Mouse (Mus musculus) embryonic facial prominence, embryonic 10.5 days (tissue): ENCODE results near the gene Schip1. TPM values are rescaled to one million over a fixed set of nuclear protein-coding genes. Genes with fewer than 3 reads are reported as not detected.

Experiments used
- DNase-seq: peaks from one replicate; pipeline ENCODE4 v3.0.0-alpha.2; 2017; ENCODE audit warnings: low spot score
- H3K27ac ChIP-seq: fragments of 300-500 bp; sonication (generic); replicated peaks from 2 replicates; pipeline ENCODE4 v1.5.1; 2016; ENCODE audit warnings: mild to moderate bottlenecking
- H3K27me3 ChIP-seq: fragments of 300-500 bp; sonication (generic); replicated peaks from 2 replicates; pipeline ENCODE4 v1.6.1; 2016; ENCODE audit warnings: low read depth, mild to moderate bottlenecking; ENCODE audit not compliant: poor library complexity, severe bottlenecking
- H3K36me3 ChIP-seq: fragments of 300-500 bp; sonication (generic); replicated peaks from 2 replicates; pipeline ENCODE4 v1.6.1; 2016; ENCODE audit warnings: mild to moderate bottlenecking, moderate library complexity
- H3K4me1 ChIP-seq: fragments of 300-500 bp; sonication (generic); 2 replicates; pipeline ENCODE4 v1.6.1; 2016
- H3K4me3 ChIP-seq: fragments of 300-500 bp; sonication (generic); 2 replicates; pipeline ENCODE4 v1.5.1; 2016; ENCODE audit warnings: mild to moderate bottlenecking, moderate library complexity
- H3K9me3 ChIP-seq: fragments of 300-500 bp; sonication (generic); 2 replicates; pipeline ENCODE4 v1.6.1; 2016; ENCODE audit warnings: mild to moderate bottlenecking
- WGBS: fragments of 180-500 bp; shearing (Covaris S2); methylation state at CpG from one replicate; pipeline ENCODE4 v1.1.7; 2016; 5-methylcytosine and 5-hydroxymethylcytosine counted together
- polyA plus RNA-seq: library from polyadenylated mRNA; unstranded; fragments of >200 nt; fragmentation: Nextera tagmentation; extraction: Ambion mirVana; gene quantifications from 2 replicates; pipeline ENCODE4 v1.2.1, GENCODE M21; 2016

Gene Schip1
- polyA plus RNA-seq, 1 experiment from 2014 or later: 39.4 TPM

DNA sequence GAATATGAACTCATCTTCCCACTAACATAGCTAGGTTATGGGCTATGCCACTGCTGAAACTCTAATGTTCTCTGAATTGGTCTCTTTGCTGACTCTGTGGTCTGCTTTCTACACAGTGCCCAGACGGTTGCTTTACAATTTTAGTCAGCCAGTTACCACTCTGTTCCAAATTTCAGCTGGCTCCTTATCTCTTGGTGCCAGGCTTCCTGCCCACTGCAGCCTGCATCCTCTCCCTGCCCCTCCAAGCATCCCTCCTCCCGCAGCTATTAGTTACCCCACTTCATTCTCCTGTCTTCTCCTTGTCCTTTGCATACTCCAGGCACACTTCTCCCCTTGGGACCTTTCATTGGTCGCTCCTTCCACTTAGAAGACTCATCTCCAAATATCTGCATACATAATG lies 96.2 kb downstream of the Schip1 start:
- no peak overlapping the region for H3K4me3 ChIP-seq
- H3K27ac ChIP-seq: no peak overlapping the region
- H3K4me1 ChIP-seq: no peaks in the 10 kb centered on the region
- H3K36me3 ChIP-seq: no peaks in the 10 kb centered on the region
- no peak for DNase-seq
- no peaks in the 10 kb centered on the region for H3K9me3 ChIP-seq
- 83% methylated on average over 3 of the region's 3 CpGs for WGBS
- no peaks in the 10 kb centered on the region for H3K27me3 ChIP-seq

GRCm38 (mm10) chr3:68178248-68178647 lies 113.6 kb downstream of the Schip1 start:
- H3K4me3 ChIP-seq: no peak overlapping the region
- 79% methylated on average over 1 of the region's 1 CpGs for WGBS
- H3K27me3 ChIP-seq: no peaks in the 10 kb centered on the region
- DNase-seq: no peak
- no peaks in the 10 kb centered on the region for H3K9me3 ChIP-seq
- H3K27ac ChIP-seq: no peak overlapping the region
- no peaks in the 10 kb centered on the region for H3K4me1 ChIP-seq
- H3K36me3 ChIP-seq: no peaks in the 10 kb centered on the region

DNA sequence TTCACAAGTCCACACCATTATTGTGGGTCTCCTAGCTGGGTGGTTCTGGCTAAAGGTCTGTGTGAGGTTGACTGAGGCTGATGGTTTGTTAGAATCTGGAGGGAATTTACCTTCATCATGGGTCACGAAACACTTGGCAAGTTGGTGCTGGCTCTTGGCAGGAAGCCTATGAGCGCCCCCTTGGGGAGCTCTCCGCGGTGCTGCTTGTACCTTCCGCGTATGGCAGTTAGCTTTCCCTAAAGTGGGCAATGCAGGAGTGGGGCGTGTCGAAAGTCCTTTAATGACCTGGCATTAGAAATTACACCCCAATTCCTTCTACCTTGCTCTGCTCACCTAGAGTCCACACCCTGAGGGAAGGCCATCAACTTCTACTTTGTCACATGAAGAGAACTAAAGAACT lies 122.9 kb downstream of the Schip1 start:
- WGBS: 54% methylated on average over 8 of the region's 8 CpGs
- Histone ChIP-seq H3K27ac (no peak overlapping the region), H3K36me3 (no peaks in the 10 kb centered on the region), H3K9me3 (no peaks in the 10 kb centered on the region), H3K4me3 (no peak overlapping the region), H3K4me1 (no peaks in the 10 kb centered on the region), H3K27me3 (no peaks in the 10 kb centered on the region)
- peak; percentile 24 for DNase-seq

DNA sequence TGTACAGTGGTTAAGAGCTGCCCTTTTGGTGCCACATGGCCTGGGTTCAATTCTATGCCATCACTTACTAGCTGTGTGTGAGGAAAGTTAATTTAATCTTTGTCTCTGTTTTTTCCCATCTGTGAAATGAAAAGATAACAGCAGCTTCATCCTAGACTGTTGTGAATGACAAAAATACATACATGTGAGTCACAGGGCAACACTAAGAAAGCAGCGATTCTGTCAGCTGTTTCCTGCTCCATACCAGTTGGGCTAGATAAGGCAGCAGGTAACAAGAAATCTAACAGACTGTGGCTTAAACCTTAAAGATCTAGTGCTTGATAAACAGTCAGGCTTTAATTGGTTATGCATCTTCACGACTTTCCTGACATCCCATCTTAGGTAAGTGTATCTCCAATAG lies 124.5 kb downstream of the Schip1 start:
- Histone ChIP-seq H3K4me3 (no peak overlapping the region), H3K27ac (no peak overlapping the region), H3K4me1 (no peaks in the 10 kb centered on the region), H3K27me3 (no peaks in the 10 kb centered on the region), H3K36me3 (no peaks in the 10 kb centered on the region), H3K9me3 (no peaks in the 10 kb centered on the region)
- DNase-seq: no peak
- 86% methylated on average over 2 of the region's 2 CpGs for WGBS

DNA sequence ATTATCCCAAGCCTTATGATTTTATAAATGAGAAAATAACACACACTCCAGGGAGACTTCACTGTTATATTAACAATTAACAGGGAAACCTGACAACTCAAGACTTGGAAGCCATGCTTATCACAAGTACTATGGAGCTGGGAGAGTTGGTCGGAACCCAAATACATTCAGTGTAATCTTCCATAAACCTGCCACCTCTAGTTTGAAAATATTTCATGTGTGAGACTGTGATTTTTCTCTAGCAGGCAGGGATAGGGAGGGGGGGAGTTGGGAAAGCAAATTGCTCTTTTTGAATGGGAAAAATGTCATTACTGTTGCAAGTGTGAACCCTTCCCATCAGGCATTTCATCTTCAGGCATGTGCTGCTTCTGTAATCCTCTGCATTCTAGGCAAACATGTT lies 132.3 kb downstream of the Schip1 start:
- no peak overlapping the region for H3K4me3 ChIP-seq
- DNase-seq: no peak
- no peak overlapping the region for H3K27ac ChIP-seq
- WGBS: 90% methylated on average over 1 of the region's 1 CpGs
- no peaks in the 10 kb centered on the region for H3K9me3 ChIP-seq
- H3K36me3 ChIP-seq: no peaks in the 10 kb centered on the region
- H3K27me3 ChIP-seq: no peaks in the 10 kb centered on the region
- no peaks in the 10 kb centered on the region for H3K4me1 ChIP-seq

- Histone ChIP-seq H3K4me1 (no peaks in the 10 kb centered on the region), H3K27me3 (no peaks in the 10 kb centered on the region), H3K36me3 (no peaks in the 10 kb centered on the region), H3K9me3 (no peaks in the 10 kb centered on the region), H3K27ac (no peak overlapping the region), H3K4me3 (no peak overlapping the region)
- 45% methylated on average over 1 of the region's 1 CpGs for WGBS
- no peak for DNase-seq
Observed at GRCm38 (mm10) chr3:68201214-68201613, 136.6 kb downstream of the Schip1 start.

DNA sequence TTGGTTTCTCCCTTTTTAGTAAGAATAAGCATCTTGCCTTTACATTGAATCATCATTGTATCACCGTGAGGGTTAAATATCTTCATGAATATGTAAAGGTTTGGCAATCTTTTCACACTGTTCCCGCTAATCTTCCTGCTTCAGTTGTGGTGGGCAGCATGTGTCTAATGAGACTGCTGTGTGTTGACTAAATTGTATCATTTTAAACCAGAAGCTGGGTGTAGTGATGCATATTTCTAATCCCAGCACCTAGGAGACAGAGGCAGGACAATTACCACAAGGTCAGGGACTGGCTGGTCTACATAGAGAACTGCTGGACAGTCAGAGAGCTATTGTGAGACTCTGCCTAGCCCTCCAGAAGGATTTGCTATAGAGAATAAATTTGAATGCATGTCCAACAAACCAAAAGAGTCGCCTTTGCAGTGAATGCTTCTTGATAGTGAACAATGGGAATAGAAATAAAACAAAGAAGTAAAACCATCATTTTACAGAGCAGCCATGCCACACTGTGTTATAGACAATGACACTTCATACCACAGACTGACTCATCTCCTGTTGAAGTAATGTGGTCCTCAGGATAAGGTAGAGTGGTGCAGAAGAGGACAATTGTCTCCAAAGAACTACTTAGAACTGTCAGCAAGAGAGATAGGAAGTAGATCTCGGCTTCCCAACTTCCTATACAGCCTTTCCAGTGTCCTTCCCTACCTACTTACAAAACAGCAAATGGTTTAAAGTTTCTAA lies 137.7 kb downstream of the Schip1 start:
- WGBS: 77% methylated on average over 4 of the region's 4 CpGs
- no peak overlapping the region for H3K27ac ChIP-seq

GRCm38 (mm10) chr3:68203934-68204467 lies 139.4 kb downstream of the Schip1 start:
- no peak for DNase-seq
- 67% methylated on average over 4 of the region's 4 CpGs for WGBS
- Histone ChIP-seq H3K9me3 (no peaks in the 10 kb centered on the region), H3K4me3 (no peak overlapping the region), H3K27ac (no peak overlapping the region), H3K36me3 (no peaks in the 10 kb centered on the region), H3K27me3 (no peaks in the 10 kb centered on the region), H3K4me1 (no peaks in the 10 kb centered on the region)

More for the DNA sequence above, 137.7 kb downstream of the Schip1 start:
- Histone ChIP-seq H3K4me1 (no peaks in the 10 kb centered on the region), H3K27me3 (no peaks in the 10 kb centered on the region), H3K36me3 (no peaks in the 10 kb centered on the region), H3K4me3 (no peak overlapping the region), H3K9me3 (no peaks in the 10 kb centered on the region)
- no peak for DNase-seq

GRCm38 (mm10) chr3:68210422-68210821 lies 145.8 kb downstream of the Schip1 start:
- Histone ChIP-seq H3K27me3 (no peaks in the 10 kb centered on the region), H3K9me3 (no peaks in the 10 kb centered on the region), H3K4me1 (no peaks in the 10 kb centered on the region), H3K4me3 (no peak overlapping the region), H3K27ac (no peak overlapping the region), H3K36me3 (no peaks in the 10 kb centered on the region)
- 81% methylated on average over 4 of the region's 4 CpGs for WGBS
- no peak for DNase-seq

- 95% methylated on average over 3 of the region's 3 CpGs for WGBS
- no peaks in the 10 kb centered on the region for H3K4me1 ChIP-seq
- DNase-seq: no peak
Observed at GRCm38 (mm10) chr3:68221452-68221851, 156.8 kb downstream of the Schip1 start.

DNA sequence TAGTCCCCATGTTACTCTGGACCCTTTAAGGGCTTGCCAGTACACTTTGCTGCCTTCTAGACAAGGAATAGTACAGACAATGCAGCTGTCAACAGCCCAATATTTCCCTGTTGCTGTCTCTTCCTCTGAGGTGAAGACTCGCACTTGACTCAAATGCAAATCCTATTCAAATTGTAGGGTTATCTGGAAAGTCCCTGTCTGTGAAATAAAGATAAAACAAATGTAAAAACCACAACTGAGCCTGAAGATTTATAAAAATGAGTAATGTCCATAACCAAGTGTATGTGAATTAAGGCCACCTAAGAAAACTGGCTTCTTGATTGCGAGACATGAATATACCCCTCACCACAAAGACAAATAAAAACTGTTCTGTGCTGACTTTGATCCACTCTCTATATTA lies 175.3 kb downstream of the Schip1 start:
- Histone ChIP-seq H3K27ac (no peak overlapping the region), H3K4me1 (peaks cover 5% of the 10 kb centered on the region)

More at GRCm38 (mm10) chr3:68221452-68221851, 156.8 kb downstream of the Schip1 start:
- Histone ChIP-seq H3K9me3 (no peaks in the 10 kb centered on the region), H3K27ac (no peak overlapping the region), H3K36me3 (no peaks in the 10 kb centered on the region), H3K4me3 (no peak overlapping the region), H3K27me3 (no peaks in the 10 kb centered on the region)

GRCm38 (mm10) chr3:68243239-68243638 lies 178.6 kb downstream of the Schip1 start:
- Histone ChIP-seq H3K36me3 (no peaks in the 10 kb centered on the region), H3K27ac (no peak overlapping the region), H3K4me1 (peaks cover 5% of the 10 kb centered on the region), H3K4me3 (no peak overlapping the region), H3K27me3 (no peaks in the 10 kb centered on the region), H3K9me3 (no peaks in the 10 kb centered on the region)
- 70% methylated on average over 3 of the region's 3 CpGs for WGBS
- DNase-seq: no peak

More for the DNA sequence above, 175.3 kb downstream of the Schip1 start:
- Histone ChIP-seq H3K36me3 (no peaks in the 10 kb centered on the region), H3K4me3 (no peak overlapping the region), H3K9me3 (no peaks in the 10 kb centered on the region), H3K27me3 (no peaks in the 10 kb centered on the region)
- DNase-seq: no peak
- 88% methylated on average over 2 of the region's 2 CpGs for WGBS

GRCm38 (mm10) chr3:68246154-68246553 lies 181.6 kb downstream of the Schip1 start:
- DNase-seq: no peak
- Histone ChIP-seq H3K27me3 (no peaks in the 10 kb centered on the region), H3K36me3 (no peaks in the 10 kb centered on the region), H3K27ac (no peak overlapping the region), H3K4me3 (no peak overlapping the region), H3K9me3 (no peaks in the 10 kb centered on the region), H3K4me1 (peaks cover 5% of the 10 kb centered on the region)
- WGBS: 88% methylated on average over 4 of the region's 4 CpGs
